Mouse (Mus musculus) kidney, embryonic 16.5 days (tissue): Measurements from ENCODE around the gene Ranbp17. TPM values are rescaled to one million over a fixed set of nuclear protein-coding genes. Genes with fewer than 3 reads are reported as not detected.

Experiments
- ATAC-seq: fragments of 200-750 bp; cut with Nextera tagmentation; 2 replicates; pipeline ENCODE4 v1.8.0; 2017; ENCODE audit warnings: moderate TSS enrichment; ENCODE audit not compliant: low FRiP score, low TSS enrichment
- H3K27ac ChIP-seq: fragments of 300-500 bp; sonication (generic); 2 replicates; pipeline ENCODE4 v1.5.1; 2014; ENCODE audit warnings: low read length
- H3K27me3 ChIP-seq: fragments of 300-500 bp; sonication (generic); 2 replicates; pipeline ENCODE4 v1.6.1; 2014; ENCODE audit warnings: low read length, control low read depth, mixed read lengths; ENCODE audit not compliant: insufficient read depth
- H3K36me3 ChIP-seq: fragments of 300-500 bp; sonication (generic); 2 replicates; pipeline ENCODE4 v1.6.1; 2014; ENCODE audit warnings: low read length, control low read depth, mixed read lengths; ENCODE audit not compliant: insufficient read depth
- H3K4me1 ChIP-seq: fragments of 300-500 bp; sonication (generic); 2 replicates; pipeline ENCODE4 v1.6.1; 2014; ENCODE audit warnings: low read length, control low read depth, mixed read lengths; ENCODE audit not compliant: insufficient read depth
- H3K4me2 ChIP-seq: fragments of 300-500 bp; sonication (generic); replicated peaks from 2 replicates; pipeline ENCODE4 v1.6.1; 2014; ENCODE audit warnings: low read depth, low read length
- H3K4me3 ChIP-seq: fragments of 300-500 bp; sonication (generic); 2 replicates; pipeline ENCODE4 v1.5.1; 2014; ENCODE audit warnings: mild to moderate bottlenecking, low read length
- H3K9ac ChIP-seq: fragments of 300-500 bp; sonication (generic); replicated peaks from 2 replicates; pipeline ENCODE4 v1.6.1; 2014; ENCODE audit warnings: low read length
- H3K9me3 ChIP-seq: fragments of 300-500 bp; sonication (generic); 2 replicates; pipeline ENCODE4 v1.6.1; 2016; ENCODE audit warnings: low read length, control low read depth
- WGBS: fragments of 180-500 bp; shearing (Covaris S2); extraction: QIAGEN DNeasy Blood & Tissue Kit; methylation state at CpG from one replicate; pipeline ENCODE4 v1.1.7; 2014; 5-methylcytosine and 5-hydroxymethylcytosine counted together
- polyA plus RNA-seq: library from polyadenylated mRNA; unstranded; fragments of >200 nt; fragmentation: Nextera tagmentation; extraction: Ambion mirVana; gene quantifications from 2 replicates; pipeline ENCODE4 v1.2.1, GENCODE M21; 2015

Gene Ranbp17
- polyA plus RNA-seq, 1 experiment from 2014 or later, result 4.7 TPM

GRCm38 (mm10) chr11:33162998-33163506, 350.5 kb downstream of the Ranbp17 start, which contains the start of gene Npm1:
Gene Npm1 (minus strand): TSS chr11:33163206.
- Histone ChIP-seq H3K4me1 (peaks cover 15% of the 10 kb centered on the region; the same call in 1 of the 2 replicates), H3K4me3 (peak within 1 kb of the TSS; percentile 100), H3K27ac (peak within 1 kb of the TSS; percentile 94), H3K4me2 (peak within 1 kb of the TSS; percentile 65), H3K9ac (peak within 1 kb of the TSS; percentile 99), H3K27me3 (no peaks in the 10 kb centered on the region), H3K36me3 (peaks cover 23% of the 10 kb centered on the region), H3K9me3 (no peaks in the 10 kb centered on the region)
- 2% methylated on average over 48 of the region's 49 CpGs for WGBS
- ATAC-seq, result peak; percentile 97

GRCm38 (mm10) chr11:33162211-33162997, 351.1 kb downstream of the Ranbp17 start:
- peak overlapping the region; percentile 100 for H3K4me3 ChIP-seq
- peak overlapping the region; percentile 99 for H3K9ac ChIP-seq
- H3K27me3 ChIP-seq, result no peaks in the 10 kb centered on the region
- H3K36me3 ChIP-seq, result peaks cover 28% of the 10 kb centered on the region
- ATAC-seq, result peak; percentile 65
- peak overlapping the region; percentile 89 for H3K27ac ChIP-seq
- peak overlapping the region; percentile 65 for H3K4me2 ChIP-seq
- 2% methylated on average over 52 of the region's 53 CpGs for WGBS
- H3K9me3 ChIP-seq, result no peaks in the 10 kb centered on the region
- peaks cover 15% of the 10 kb centered on the region; the same call in 1 of the 2 replicates for H3K4me1 ChIP-seq

Other genes with a start within 250 kb of the Ranbp17 start
- not detected in 2 replicates for gene Gm12117, start 237.0 kb downstream of the Ranbp17 start, polyA plus RNA-seq
- 0.92 and 1.3 TPM in 2 replicates for gene Gabrp, start 65.2 kb upstream of the Ranbp17 start, polyA plus RNA-seq
- gene D130052B06Rik, start 85.6 kb upstream of the Ranbp17 start, polyA plus RNA-seq, result not detected in 2 replicates